8 mouse cellular contexts compared by ENCODE assay signal in genomic region chrX:102060891-102061290, GRCm38 (mm10). TPM values are rescaled to one million over a fixed set of nuclear protein-coding genes. Genes with fewer than 3 reads are reported as not detected.
DNase-seq lines count a peak whose midpoint lies in the region; ATAC-seq and TF ChIP-seq lines count a peak whose summit lies in the region.

No protein-coding gene starts in this region.

- H3K9ac ChIP-seq in lung, embryonic 16.5 days (ENCODE audit: low read length), result no peak overlapping the region
- no peak overlapping the region for H3K9ac ChIP-seq in intestine, postnatal 0 days (ENCODE audit: low read depth, low read length)

- TF ChIP-seq CTCF in intestine, postnatal 0 days (IDR thresholded peaks at IDR 0.05; ENCODE audit: low read depth), result no peak

- H3K4me2 ChIP-seq in lung, embryonic 16.5 days (ENCODE audit: low read depth, low read length), result no peak overlapping the region
- no peak overlapping the region for H3K4me2 ChIP-seq in intestine, postnatal 0 days (replicated peaks; ENCODE audit: low read depth)

- H3K4me1 ChIP-seq in lung, embryonic 16.5 days (replicated peaks; ENCODE audit: control insufficient read depth, insufficient read depth, low read length), result peaks cover 7% of the 10 kb centered on the region; the same call in 1 of the 2 replicates
- no peaks in the 10 kb centered on the region for H3K4me1 ChIP-seq in intestine, postnatal 0 days (replicated peaks; ENCODE audit: control insufficient read depth, insufficient read depth, low read length)

- H3K4me3 ChIP-seq in lung, embryonic 16.5 days (ENCODE audit: low read length), result no peak overlapping the region
- no peak overlapping the region for H3K4me3 ChIP-seq in intestine, postnatal 0 days (ENCODE audit: low read depth, low read length)

- H3K36me3 ChIP-seq in lung, embryonic 16.5 days (ENCODE audit: control insufficient read depth, insufficient read depth, low read length), result no peaks in the 10 kb centered on the region
- no peaks in the 10 kb centered on the region for H3K36me3 ChIP-seq in intestine, postnatal 0 days (ENCODE audit: control insufficient read depth, insufficient read depth)

- peak overlapping the region; percentile 31; the same call in 1 of the 2 replicates for H3K27ac ChIP-seq in lung, embryonic 16.5 days (ENCODE audit: low read length)
- H3K27ac ChIP-seq in intestine, postnatal 0 days (ENCODE audit: low read depth, low read length), result no peak overlapping the region

- no peaks in the 10 kb centered on the region for H3K9me3 ChIP-seq in lung, embryonic 16.5 days (ENCODE audit: control insufficient read depth, low read length)
- no peaks in the 10 kb centered on the region for H3K9me3 ChIP-seq in intestine, postnatal 0 days (ENCODE audit: control insufficient read depth)

- whole genome bisulfite sequencing in lung, embryonic 16.5 days, result 8% methylated on average over 2 of the region's 2 CpGs
- WGBS in intestine, postnatal 0 days, result 45% methylated on average over 2 of the region's 2 CpGs

- peak; percentile 88 for ATAC-seq in lung, embryonic 16.5 days (ENCODE audit: low read depth)
- ATAC-seq in intestine, postnatal 0 days, result no peak

- peak; percentile 31 for DNase-seq in layer of hippocampus, adult 9-11 months
- no peak for DNase-seq in layer of hippocampus, postnatal 25 days (ENCODE audit: extremely low spot score in 1 of 2, low spot score in 1 of 2)
- peak; percentile 17 for DNase-seq in T-cell, adult 2 months (ENCODE audit: low spot score)
- DNase-seq in gastrocnemius, postnatal 10 days, result peak; percentile 26
- no peak for DNase-seq in embryo, embryonic 11 days
- no peak for DNase-seq in testis, postnatal 14 days (ENCODE audit: low spot score)

- no peaks in the 10 kb centered on the region; the same call in 1 of the 2 replicates for H3K27me3 ChIP-seq in lung, embryonic 16.5 days (ENCODE audit: control insufficient read depth, insufficient read depth, low read depth, low read length)
- no peaks in the 10 kb centered on the region for H3K27me3 ChIP-seq in intestine, postnatal 0 days (replicated peaks; ENCODE audit: control insufficient read depth, insufficient read depth, low read length)

RNA-seq across cellular contexts. Expression of gene Rtl5, which starts 10.2 kb away (rescaled TPM):
- 1 to 10 TPM; 8.0 to 9.5 TPM for total RNA-seq in layer of hippocampus, postnatal 25 days (2021)
- total RNA-seq in gastrocnemius, postnatal 10 days (2021), result 1 to 10 TPM; 1.9 to 3.1 TPM
- polyA plus RNA-seq in lung, embryonic 16.5 days (2015; fragmentation: Nextera tagmentation; extraction: Ambion mirVana), result 1.8 and 2.9 TPM in 2 replicates
- 0.33 and 0.43 TPM in 2 replicates for polyA plus RNA-seq in intestine, postnatal 0 days (2015; fragmentation: Nextera tagmentation; extraction: Ambion mirVana)

RNA-seq across cellular contexts. Expression of gene Pin4, which starts 58.4 kb away (rescaled TPM):
- total RNA-seq in layer of hippocampus, postnatal 25 days (2021), result 10 to 100 TPM; 28.0 to 36.0 TPM
- total RNA-seq in gastrocnemius, postnatal 10 days (2021), result 10 to 100 TPM; 21.2 to 27.5 TPM
- polyA plus RNA-seq in lung, embryonic 16.5 days (2015; fragmentation: Nextera tagmentation; extraction: Ambion mirVana), result 63.7 and 66.8 TPM in 2 replicates
- polyA plus RNA-seq in intestine, postnatal 0 days (2015; fragmentation: Nextera tagmentation; extraction: Ambion mirVana), result 59.7 and 61.0 TPM in 2 replicates

Comparison
In these comparisons a context has a peak if more than half of its experiments do, and no peak if none do; other contexts are left out.
1. DNase-seq: peak in layer of hippocampus, adult 9-11 months (single experiment), T-cell, adult 2 months (single experiment) and gastrocnemius, postnatal 10 days (single experiment); none in layer of hippocampus, postnatal 25 days (0 of 2), embryo, embryonic 11 days (single experiment) and testis, postnatal 14 days (single experiment).